Mouse (Mus musculus) kidney, adult 18-20 months (tissue): ENCODE data around the gene Lin7b.
A peak's percentile ranks its signal among the peaks of the same experiment; 100 is the strongest.
"Not testable (repeated sequence)": the region's sequence is repeated elsewhere in the genome, so short reads cannot be mapped to it uniquely, and the experiment has no call there.

ENCODE experiments used
- DNase-seq: peaks from one replicate; pipeline ENCODE4 v3.0.0; 2021

Gene Lin7b

GRCm38 (mm10) chr7:45370475-45371311 lies at the start of gene Lin7b:
TSS of gene Lin7b (minus strand) at chr7:45370583.
- peak; percentile 88 for DNase-seq

DNA sequence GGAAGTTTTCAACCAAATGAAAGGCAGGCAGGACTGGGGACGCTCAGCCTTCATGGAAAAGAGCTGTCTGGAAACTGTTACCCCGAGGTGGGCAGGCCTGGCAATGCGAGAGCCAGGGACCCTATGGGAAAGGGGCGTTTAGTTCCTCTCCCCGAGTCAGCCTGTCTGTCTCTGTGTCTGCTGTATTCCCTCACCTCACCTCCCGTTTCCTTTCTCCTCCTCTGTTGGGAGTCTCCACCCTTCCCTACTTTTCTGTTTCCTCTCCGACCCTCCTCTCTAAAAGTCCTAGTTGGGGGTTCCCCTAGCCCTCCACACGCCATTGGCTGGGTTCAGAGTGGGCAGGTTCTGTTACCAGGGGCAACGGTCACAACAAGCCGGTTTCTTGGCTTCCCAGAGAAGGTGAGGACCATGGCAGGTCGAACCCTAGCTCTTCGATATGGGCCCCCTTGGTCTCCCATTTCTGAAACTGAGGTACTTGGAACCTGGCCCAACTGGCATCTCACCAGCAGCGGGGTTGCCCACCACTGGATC lies 47.6 kb upstream of the Lin7b start:
- DNase-seq: no peak

DNA sequence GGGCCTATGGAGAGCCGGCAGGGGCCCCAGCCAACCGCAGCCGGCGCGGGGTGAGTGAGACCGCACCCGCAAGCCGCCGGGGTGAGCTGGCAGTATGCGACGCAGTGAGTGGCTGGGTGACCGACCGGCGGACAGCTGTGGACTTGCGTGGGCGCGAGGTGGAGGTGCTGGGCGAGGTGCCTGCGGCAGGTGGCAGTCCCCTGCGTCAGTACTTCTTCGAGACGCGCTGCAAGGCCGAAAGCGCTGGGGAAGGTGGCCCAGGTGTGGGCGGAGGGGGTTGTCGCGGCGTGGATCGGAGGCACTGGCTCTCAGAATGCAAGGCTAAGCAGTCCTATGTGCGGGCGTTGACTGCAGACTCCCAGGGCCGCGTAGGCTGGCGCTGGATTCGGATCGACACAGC lies 45.3 kb upstream of the Lin7b start:
- DNase-seq: no peak

DNA sequence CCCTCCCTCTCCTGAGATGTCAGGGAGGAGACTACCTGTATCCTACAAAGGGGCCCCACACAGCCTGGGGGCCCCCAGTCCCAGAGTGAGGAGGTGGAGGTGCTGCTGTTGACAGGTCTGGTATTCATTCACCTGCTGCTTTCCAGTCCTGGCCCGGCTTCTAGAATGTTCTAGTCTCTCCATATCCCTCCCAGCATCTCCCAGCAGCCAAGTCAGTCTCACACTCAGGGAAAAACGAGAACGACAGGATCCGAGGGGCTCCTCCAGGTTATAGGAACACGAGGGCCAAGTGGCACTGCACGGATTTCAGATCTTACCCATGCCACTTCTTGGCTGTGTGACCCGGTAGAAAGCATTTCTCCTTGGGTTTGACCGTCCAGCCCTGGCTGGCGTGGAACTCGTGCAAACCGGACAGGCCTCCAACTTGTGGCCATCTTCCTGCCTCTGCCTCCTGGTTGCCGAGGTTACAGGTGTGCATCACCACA lies 44.4 kb upstream of the Lin7b start:
- DNase-seq: no peak

- peak; percentile 54 for DNase-seq
Observed at GRCm38 (mm10) chr7:45413864-45414739, 43.7 kb upstream of the Lin7b start.

DNA sequence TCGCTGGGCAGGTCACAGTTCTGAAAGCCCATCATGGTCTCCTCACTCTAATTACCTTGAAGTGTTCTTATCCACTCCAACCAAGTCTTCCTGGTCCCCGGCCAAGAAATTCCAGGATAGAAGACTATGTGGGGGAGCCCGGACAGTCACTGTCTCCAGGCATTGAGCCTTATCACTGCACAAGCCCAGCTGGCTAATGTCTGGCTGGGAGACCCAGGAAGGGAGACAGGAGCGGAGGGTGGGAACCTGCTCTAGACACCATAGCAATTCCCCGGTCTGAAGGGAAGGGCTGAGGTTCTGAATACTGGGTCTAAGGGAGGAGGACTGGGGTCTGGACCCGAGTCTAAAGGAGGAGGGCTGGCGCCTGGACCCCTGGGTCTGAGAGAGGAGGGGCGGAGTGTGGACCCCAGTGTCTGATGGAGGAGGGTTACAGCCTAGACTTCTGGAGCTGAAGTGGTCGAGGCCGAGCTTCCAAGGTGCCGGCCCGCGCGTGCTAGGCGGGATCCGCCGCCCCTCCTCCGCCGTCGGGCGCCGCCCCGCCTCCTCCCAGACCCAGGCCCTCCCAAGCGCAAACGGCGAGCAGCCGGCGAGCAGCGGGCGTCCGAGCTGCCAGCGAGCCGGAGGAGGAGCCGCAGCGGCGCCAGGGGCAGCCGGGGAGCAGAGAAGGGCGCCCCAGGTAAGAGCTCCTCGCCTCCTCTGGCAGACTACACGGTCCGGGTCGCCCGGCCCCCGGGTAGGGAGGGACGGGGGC lies 42.9 kb upstream of the Lin7b start, which contains the start of gene Ntf5:
Ntf5 (plus strand) TSS at position 583 of the 751 bp plus-strand sequence.
- no peak for DNase-seq

DNA sequence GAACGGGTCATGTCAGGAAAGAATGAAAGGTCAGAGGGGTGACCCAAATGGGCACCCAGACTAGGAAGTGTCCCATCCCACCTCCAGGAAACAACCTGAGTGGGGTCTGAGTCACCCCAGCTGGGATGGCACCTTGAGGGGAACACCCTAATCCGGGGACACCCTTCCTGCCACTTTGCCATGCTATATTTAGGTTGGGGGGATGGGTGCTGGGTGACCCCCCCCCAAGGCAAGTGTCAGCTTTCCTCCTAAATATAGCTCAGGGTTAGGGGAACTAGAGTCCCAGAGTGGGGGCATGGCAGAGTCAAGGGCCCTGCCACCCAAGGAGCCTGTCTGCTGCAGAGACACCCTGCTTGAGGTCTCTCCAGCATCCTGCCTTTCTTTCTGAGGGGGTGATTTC lies 42.0 kb upstream of the Lin7b start:
- no peak for DNase-seq

DNA sequence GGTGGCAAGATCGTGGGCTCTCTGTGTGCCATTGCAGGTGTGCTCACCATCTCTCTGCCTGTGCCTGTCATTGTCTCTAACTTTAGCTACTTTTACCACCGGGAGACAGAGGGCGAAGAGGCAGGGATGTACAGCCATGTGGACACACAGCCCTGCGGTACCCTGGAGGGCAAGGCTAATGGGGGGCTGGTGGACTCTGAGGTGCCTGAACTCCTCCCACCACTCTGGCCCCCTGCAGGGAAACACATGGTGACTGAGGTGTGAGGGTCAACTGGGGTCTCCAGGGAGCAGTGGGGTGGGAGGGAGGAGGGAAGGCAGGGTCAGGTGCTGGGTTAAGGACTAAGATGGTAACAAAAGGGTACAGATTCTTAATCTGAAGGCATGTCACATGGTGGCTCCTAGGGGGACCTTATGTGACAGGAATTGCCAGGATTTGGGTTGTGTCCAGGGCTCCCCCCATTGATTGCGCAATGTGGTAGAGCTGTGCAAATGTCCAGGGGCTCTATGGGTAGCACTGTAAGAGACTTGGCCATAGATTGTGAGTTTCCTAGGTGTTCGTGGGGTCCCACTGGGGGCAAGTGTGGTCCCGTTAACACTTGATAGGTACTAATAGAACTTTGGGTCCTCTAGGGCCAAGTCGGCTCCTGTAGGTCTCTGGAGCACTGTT lies 39.2 kb upstream of the Lin7b start:
- no peak for DNase-seq

DNA sequence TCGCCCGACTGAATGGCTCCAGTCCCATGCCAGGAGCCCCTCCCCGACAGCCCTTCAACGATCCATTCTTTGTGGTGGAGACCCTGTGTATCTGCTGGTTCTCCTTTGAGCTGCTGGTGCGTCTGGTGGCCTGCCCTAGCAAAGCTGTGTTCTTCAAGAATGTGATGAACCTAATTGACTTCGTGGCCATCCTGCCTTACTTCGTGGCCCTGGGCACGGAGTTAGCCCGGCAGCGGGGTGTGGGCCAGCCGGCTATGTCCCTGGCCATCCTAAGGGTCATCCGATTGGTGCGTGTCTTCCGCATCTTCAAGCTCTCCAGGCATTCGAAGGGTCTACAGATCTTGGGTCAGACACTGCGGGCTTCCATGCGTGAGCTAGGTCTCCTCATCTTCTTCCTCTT lies 38.6 kb upstream of the Lin7b start:
- DNase-seq: no peak

GRCm38 (mm10) chr7:45408351-45408750 lies 38.0 kb upstream of the Lin7b start:
- DNase-seq: no peak

DNA sequence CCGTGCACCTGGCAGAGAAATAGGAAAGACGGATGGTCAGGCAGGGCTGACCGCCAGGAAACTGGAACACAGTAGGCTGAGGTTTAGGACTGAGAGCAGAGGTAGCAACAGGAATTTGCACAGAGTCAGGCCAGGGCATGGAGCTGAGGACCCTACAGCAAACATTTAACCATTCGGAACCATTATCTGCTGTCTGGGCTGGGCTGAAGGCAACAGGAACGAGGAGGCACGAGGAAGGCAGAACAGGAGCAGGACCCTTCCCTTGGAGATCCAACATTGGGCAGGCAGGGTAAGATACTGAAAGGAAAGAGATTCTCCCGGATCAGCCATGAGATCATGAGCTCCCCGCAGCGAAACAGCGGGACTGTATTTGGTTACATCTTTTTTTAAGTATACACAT lies 37.5 kb upstream of the Lin7b start:
- no peak for DNase-seq

- DNase-seq: peak; percentile 57
Observed at GRCm38 (mm10) chr7:45406157-45407156, 36.1 kb upstream of the Lin7b start.

DNA sequence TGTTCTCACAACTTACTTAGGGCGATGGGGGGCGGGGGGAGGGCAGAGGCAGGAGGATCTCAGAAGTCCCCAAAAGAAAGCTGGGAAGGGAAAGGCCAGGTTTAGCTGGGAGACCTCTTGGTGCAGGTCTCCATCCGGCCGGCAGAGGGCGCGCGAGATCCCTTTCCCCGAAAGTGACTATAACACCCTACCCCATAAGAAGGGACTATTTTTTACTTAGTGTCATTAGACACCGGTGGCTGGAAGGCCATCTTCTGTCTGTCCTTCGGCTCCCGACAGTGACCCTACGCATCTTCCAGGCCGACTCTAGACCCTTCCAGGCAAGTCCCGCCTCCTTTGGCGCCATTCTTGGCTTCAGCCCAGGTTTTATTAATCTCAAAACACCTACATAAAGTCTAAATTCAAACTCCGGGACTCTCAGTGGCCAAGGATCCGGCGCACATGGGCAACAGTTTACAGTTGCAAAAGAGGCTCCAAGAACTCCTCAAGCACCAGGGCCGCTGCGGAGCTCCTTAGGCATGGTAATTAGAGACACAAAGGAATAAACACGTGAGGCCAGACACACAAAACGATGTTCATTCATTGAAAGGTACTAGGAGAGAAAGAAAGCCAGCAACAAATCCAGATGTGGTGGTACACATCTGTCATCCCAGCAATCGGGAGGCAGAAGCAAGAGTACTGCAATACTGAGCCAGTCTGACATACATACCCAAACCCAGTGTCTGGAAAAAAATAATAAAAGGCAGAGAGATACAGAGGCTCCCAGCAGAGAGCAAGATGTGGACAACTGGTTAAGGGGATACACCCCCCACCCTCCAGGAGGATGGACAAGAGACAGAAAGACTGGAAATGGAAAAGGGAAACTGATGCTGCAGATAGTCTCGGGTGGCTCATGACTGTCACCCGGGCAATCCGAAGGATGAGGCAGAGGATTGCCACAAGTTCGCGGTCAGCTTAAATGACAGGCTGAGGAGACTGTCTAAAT lies 35.0 kb upstream of the Lin7b start, which contains the start of gene Kcna7:
Kcna7 (plus strand) TSS at position 563 of the 985 bp plus-strand sequence.
- peak; percentile 84 for DNase-seq

DNA sequence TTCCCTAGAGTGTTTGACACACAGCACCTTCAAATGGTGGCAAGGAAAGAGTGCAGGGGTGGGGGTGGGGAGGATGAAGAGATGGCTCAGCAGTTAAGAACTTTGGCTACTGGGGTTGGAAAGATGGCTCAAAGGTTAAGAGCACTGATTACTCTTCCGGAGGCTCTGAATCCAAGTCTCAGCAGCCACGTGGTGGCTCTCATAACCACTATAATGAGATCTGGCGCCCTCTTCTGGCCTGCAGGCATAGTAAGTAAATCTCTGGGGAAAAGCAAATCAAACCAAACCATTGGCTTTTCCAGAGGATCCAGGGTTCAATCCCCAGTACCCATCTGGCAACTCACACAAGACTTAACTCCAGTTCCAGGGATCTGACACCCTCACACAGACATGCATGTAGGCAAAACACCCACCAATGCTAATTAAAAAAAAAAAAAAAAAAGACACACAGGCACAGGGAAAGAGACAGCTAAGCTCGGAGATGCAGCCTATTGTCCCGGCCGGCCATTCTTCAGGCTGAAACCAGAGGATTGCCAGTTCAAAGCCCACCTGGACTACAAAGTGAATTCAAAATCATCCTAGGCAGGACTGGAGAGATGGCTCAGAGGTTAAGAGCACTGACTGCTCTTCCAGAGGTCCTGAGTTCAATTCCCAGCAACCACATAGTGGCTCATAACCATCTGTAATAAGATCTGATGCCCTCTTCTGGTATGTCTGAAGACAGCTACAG lies 33.3 kb upstream of the Lin7b start:
- peak; percentile 77 for DNase-seq

GRCm38 (mm10) chr7:45401521-45402085 lies 31.2 kb upstream of the Lin7b start:
- DNase-seq: no peak

- no peak for DNase-seq
Observed at GRCm38 (mm10) chr7:45396787-45397186, 26.4 kb upstream of the Lin7b start.

- not testable (repeated sequence) for DNase-seq
Observed at GRCm38 (mm10) chr7:45396337-45396775, 26.0 kb upstream of the Lin7b start.
